In genomic region chr17:69398092-69398491, GRCm38 (mm10) we compare ENCODE assay signal across 25 mouse cellular contexts. TPM values are rescaled to one million over a fixed set of nuclear protein-coding genes. Genes with fewer than 3 reads are reported as not detected.
A peak's percentile ranks its signal among the peaks of the same experiment; 100 is the strongest.
DNase-seq lines count a peak whose midpoint lies in the region; ATAC-seq and TF ChIP-seq lines count a peak whose summit lies in the region.
"Had no signal": no experiment of that assay in that cellular context is flagged by ENCODE, and none has a peak within 500 bp of the region (broad histone marks: within the 10 kb centered on the region; RNA-seq: fewer than 3 reads in every experiment).

No protein-coding gene starts in this region.

- H3K9ac ChIP-seq in liver, embryonic 12.5 days, result no peak overlapping the region
- H3K9ac ChIP-seq in liver, embryonic 11.5 days (ENCODE audit: low read depth, low read length), result no peak overlapping the region
- H3K9ac ChIP-seq in liver, embryonic 15.5 days, result no peak overlapping the region
- H3K9ac ChIP-seq in liver, postnatal 0 days (replicated peaks), result no peak overlapping the region
- H3K9ac ChIP-seq in ES-E14 (ENCODE audit: insufficient read depth, low read depth, low read length, poor library complexity, severe bottlenecking), result no peak overlapping the region
- H3K9ac ChIP-seq: embryonic facial prominence, embryonic 12.5 days; forebrain, embryonic 13.5 days; forebrain, embryonic 15.5 days; forebrain, postnatal 0 days had no signal

- peak overlapping the region; percentile 46; the same call in 1 of the 2 replicates for H3K27ac ChIP-seq in liver, embryonic 12.5 days
- no peak overlapping the region for H3K27ac ChIP-seq in liver, embryonic 11.5 days (ENCODE audit: low read depth, low read length)
- H3K27ac ChIP-seq in liver, embryonic 15.5 days (replicated peaks), result peak overlapping the region; percentile 14; the same call in 1 of the 2 replicates
- no peak overlapping the region for H3K27ac ChIP-seq in liver, postnatal 0 days (ENCODE audit: low read depth)
- no peak overlapping the region for H3K27ac ChIP-seq in ES-E14 (ENCODE audit: insufficient read depth, low read depth, low read length, poor library complexity, severe bottlenecking)
- H3K27ac ChIP-seq: embryonic facial prominence, embryonic 10.5 days; embryonic facial prominence, embryonic 12.5 days; forebrain, embryonic 13.5 days; forebrain, embryonic 15.5 days had no signal

- in situ Hi-C loops in ES-E14 (cut with MboI; ENCODE audit: low sequenced_read_pairs in 2 of 2, unreplicated experiment in 2 of 2), result no loop called here

- no peak overlapping the region for H3K4me2 ChIP-seq in liver, embryonic 12.5 days
- H3K4me2 ChIP-seq in liver, embryonic 11.5 days, result no peak overlapping the region
- no peak overlapping the region for H3K4me2 ChIP-seq in liver, embryonic 15.5 days
- no peak overlapping the region for H3K4me2 ChIP-seq in liver, postnatal 0 days (ENCODE audit: low read depth, low read length)
- H3K4me2 ChIP-seq: embryonic facial prominence, embryonic 12.5 days; forebrain, embryonic 13.5 days; forebrain, embryonic 15.5 days had no signal

- no peak overlapping the region for H3K4me3 ChIP-seq in liver, embryonic 12.5 days
- H3K4me3 ChIP-seq in liver, embryonic 11.5 days (ENCODE audit: low read depth, low read length), result no peak overlapping the region
- H3K4me3 ChIP-seq in liver, embryonic 15.5 days (replicated peaks), result no peak overlapping the region
- H3K4me3 ChIP-seq in liver, postnatal 0 days (ENCODE audit: low read depth, low read length), result no peak overlapping the region
- H3K4me3 ChIP-seq in ES-E14 (ENCODE audit: insufficient read depth in 1 of 2, low read depth in 1 of 2, low read length in 2 of 2, poor library complexity in 1 of 2, severe bottlenecking in 1 of 2), result no peak overlapping the region
- H3K4me3 ChIP-seq: embryonic facial prominence, embryonic 10.5 days; embryonic facial prominence, embryonic 12.5 days; forebrain, embryonic 13.5 days; forebrain, embryonic 15.5 days had no signal

- no peak for TF ChIP-seq CTCF in liver, postnatal 0 days (IDR thresholded peaks at IDR 0.05; ENCODE audit: low read depth)

- TF ChIP-seq EP300 in liver, postnatal 0 days (IDR thresholded peaks at IDR 0.05; ENCODE audit: low read depth), result no peak

- H3K27me3 ChIP-seq in liver, embryonic 12.5 days (replicated peaks), result no peaks in the 10 kb centered on the region
- H3K27me3 ChIP-seq in liver, embryonic 11.5 days (replicated peaks; ENCODE audit: control insufficient read depth, insufficient read depth, low read length), result no peaks in the 10 kb centered on the region
- H3K27me3 ChIP-seq in liver, embryonic 15.5 days, result no peaks in the 10 kb centered on the region
- no peaks in the 10 kb centered on the region for H3K27me3 ChIP-seq in liver, postnatal 0 days (ENCODE audit: insufficient read depth, low read length)
- H3K27me3 ChIP-seq: embryonic facial prominence, embryonic 12.5 days; forebrain, embryonic 13.5 days; forebrain, embryonic 15.5 days had no signal

- no peak for DNase-seq in liver, embryonic 11.5 days (ENCODE audit: low spot score)
- no peak for DNase-seq in liver, postnatal 0 days
- peak; percentile 54 for DNase-seq in ES-E14 (ENCODE audit: low read depth, low spot score)
- DNase-seq in neural tube, embryonic 10.5 days (ENCODE audit: extremely low spot score, low spot score), result no peak
- DNase-seq in kidney, adult 11 months, result no peak
- DNase-seq: adrenal gland, adult 8-10 months; adrenal gland, postnatal 14 days; adrenal gland, postnatal 36 days; cerebellum, adult 11-12 months; cerebellum, adult 2 months; cerebellum, adult 9-10 months; cerebellum, postnatal 10 days; cerebellum, postnatal 25 days; forebrain, postnatal 0 days had no signal

- H3K4me1 ChIP-seq in liver, embryonic 12.5 days, result peaks cover 43% of the 10 kb centered on the region
- peaks cover 9% of the 10 kb centered on the region for H3K4me1 ChIP-seq in liver, embryonic 11.5 days (replicated peaks; ENCODE audit: control insufficient read depth, insufficient read depth, low read length)
- H3K4me1 ChIP-seq in liver, embryonic 15.5 days (replicated peaks), result peaks cover 28% of the 10 kb centered on the region
- peaks cover 15% of the 10 kb centered on the region for H3K4me1 ChIP-seq in liver, postnatal 0 days (ENCODE audit: insufficient read depth)
- H3K4me1 ChIP-seq in ES-E14 (ENCODE audit: control insufficient read depth in 2 of 2, insufficient read depth in 2 of 2, low read length in 2 of 2, poor library complexity in 1 of 2), result peaks cover 0 to 4% of the 10 kb centered on the region in 2 experiments; a peak in 1 of 4 replicates
- H3K4me1 ChIP-seq: embryonic facial prominence, embryonic 12.5 days; forebrain, embryonic 13.5 days; forebrain, embryonic 15.5 days had no signal

- no peaks in the 10 kb centered on the region for H3K9me3 ChIP-seq in liver, embryonic 12.5 days (replicated peaks)
- H3K9me3 ChIP-seq in liver, embryonic 11.5 days (ENCODE audit: control insufficient read depth, low read length), result no peaks in the 10 kb centered on the region
- H3K9me3 ChIP-seq in liver, embryonic 15.5 days (replicated peaks), result no peaks in the 10 kb centered on the region
- no peaks in the 10 kb centered on the region for H3K9me3 ChIP-seq in liver, postnatal 0 days (ENCODE audit: low read length)
- no peaks in the 10 kb centered on the region for H3K9me3 ChIP-seq in ES-E14 (ENCODE audit: control insufficient read depth, insufficient read depth, low read depth, low read length)
- H3K9me3 ChIP-seq: embryonic facial prominence, embryonic 10.5 days; embryonic facial prominence, embryonic 12.5 days; forebrain, embryonic 13.5 days; forebrain, embryonic 15.5 days had no signal

- ATAC-seq in liver, embryonic 12.5 days, result no peak
- no peak for ATAC-seq in liver, embryonic 11.5 days (replicated peaks; ENCODE audit: low FRiP score)
- ATAC-seq in liver, embryonic 15.5 days (ENCODE audit: insufficient read depth), result no peak
- no peak for ATAC-seq in liver, postnatal 0 days
- ATAC-seq: activated CD4-positive, CD25-positive, alpha-beta regulatory T cell, adult 4 months; forebrain, embryonic 13.5 days; forebrain, embryonic 15.5 days; forebrain, postnatal 0 days had no signal

- no peaks in the 10 kb centered on the region for H3K36me3 ChIP-seq in liver, embryonic 12.5 days
- H3K36me3 ChIP-seq in liver, embryonic 11.5 days (ENCODE audit: control insufficient read depth, insufficient read depth, low read length), result no peaks in the 10 kb centered on the region
- no peaks in the 10 kb centered on the region for H3K36me3 ChIP-seq in liver, embryonic 15.5 days (replicated peaks)
- no peaks in the 10 kb centered on the region for H3K36me3 ChIP-seq in liver, postnatal 0 days (replicated peaks; ENCODE audit: insufficient read depth, low read length)
- no peaks in the 10 kb centered on the region for H3K36me3 ChIP-seq in ES-E14 (ENCODE audit: control insufficient read depth, insufficient read depth, low read length, poor library complexity, severe bottlenecking)
- H3K36me3 ChIP-seq: embryonic facial prominence, embryonic 10.5 days; embryonic facial prominence, embryonic 12.5 days; forebrain, embryonic 15.5 days had no signal

TF ChIP-seq in ES-E14, 5 proteins besides CTCF, POLR2A, EP300 and RAD21:
- TF ChIP-seq MAFK (IDR thresholded peaks at IDR 0.05; ENCODE audit: insufficient read depth, low read depth, low read length) (no peak), HCFC1 (IDR thresholded peaks at IDR 0.05; ENCODE audit: borderline replicate concordance, insufficient read depth, low read length) (no peak), ZNF384 (IDR thresholded peaks at IDR 0.05; ENCODE audit: low read depth, low read length) (no peak), CHD2 (IDR thresholded peaks at IDR 0.05; ENCODE audit: low read depth, low read length) (no peak), ZC3H11A (IDR thresholded peaks at IDR 0.05; ENCODE audit: borderline replicate concordance, low read depth, low read length) (no peak)

RNA-seq across cellular contexts. Expression of gene Zbtb14, which starts 15.2 kb away (rescaled TPM):
- polyA plus RNA-seq in liver, embryonic 12.5 days (2016; fragmentation: Nextera tagmentation; extraction: Ambion mirVana), result 14.0 and 14.1 TPM in 2 replicates
- polyA plus RNA-seq in liver, embryonic 11.5 days (2014; fragmentation: Nextera tagmentation; extraction: Ambion mirVana), result 19.5 and 21.4 TPM in 2 replicates
- polyA plus RNA-seq in liver, embryonic 15.5 days (2015; fragmentation: Nextera tagmentation; extraction: Ambion mirVana), result 7.8 and 8.4 TPM in 2 replicates
- 5.2 and 5.3 TPM in 2 replicates for polyA plus RNA-seq in liver, postnatal 0 days (2015; fragmentation: Nextera tagmentation; extraction: Ambion mirVana)
- total RNA-seq in ES-E14 (2012; rRNA removed), result 5.4 and 7.1 TPM in 2 replicates

RNA-seq across cellular contexts. Expression of gene Akain1, which starts 41.0 kb away (rescaled TPM):
- polyA plus RNA-seq in liver, embryonic 12.5 days (2016; fragmentation: Nextera tagmentation; extraction: Ambion mirVana), result not detected in 2 replicates
- polyA plus RNA-seq in liver, embryonic 11.5 days (2014; fragmentation: Nextera tagmentation; extraction: Ambion mirVana), result not detected in 2 replicates
- not detected in 2 replicates for polyA plus RNA-seq in liver, embryonic 15.5 days (2015; fragmentation: Nextera tagmentation; extraction: Ambion mirVana)
- not detected in 2 replicates for polyA plus RNA-seq in liver, postnatal 0 days (2015; fragmentation: Nextera tagmentation; extraction: Ambion mirVana)
- not detected in 2 replicates for total RNA-seq in ES-E14 (2012; rRNA removed)
- total RNA-seq: adrenal gland, adult 18-20 months; adrenal gland, postnatal 14 days; adrenal gland, postnatal 36 days; MEL had no signal
- polyA plus RNA-seq: activated CD4-positive, CD25-positive, alpha-beta regulatory T cell, adult 4 months; C2C12; embryonic facial prominence, embryonic 10.5 days; embryonic facial prominence, embryonic 12.5 days; embryonic facial prominence, embryonic 14.5 days had no signal

Comparison
In these comparisons a context has a peak if more than half of its experiments do, and no peak if none do; other contexts are left out.
1. H3K27ac ChIP-seq: peak in liver, embryonic 12.5 days (single experiment) and liver, embryonic 15.5 days (single experiment); none in liver, embryonic 11.5 days (single experiment), liver, postnatal 0 days (single experiment) and ES-E14 (single experiment).